Mouse (Mus musculus) layer of hippocampus, postnatal 14 days (tissue): Measurements from ENCODE around the gene Cdc42ep2. TPM values are rescaled to one million over a fixed set of nuclear protein-coding genes. Genes with fewer than 3 reads are reported as not detected.

Experiments used
- DNase-seq, 2 experiments: peaks; one replicate each; pipeline ENCODE4 v3.0.0; 2021 to 2022; ENCODE audit warnings: low spot score in 2 of 2, mixed read lengths in 1 of 2
- long read RNA-seq, 2 experiments: library from polyadenylated mRNA; stranded (forward); transcript quantifications; one replicate each; pipeline ENCODE4 v2.0.0; 2021
- total RNA-seq, 2 experiments: library from RNA; stranded (reverse); gene quantifications; 2 replicates each; pipeline ENCODE4 v1.2.3; 2021

Cdc42ep2 gene
- 1 to 10 TPM; 4.7 to 5.7 TPM for total RNA-seq
- long read RNA-seq, experiment 1, transcript Cdc42ep2-201 (2 exons, 3,411 nt): major isoform, 6 of 6 reads
- long read RNA-seq, experiment 1, partial matches to known transcripts: 0 of 6 reads
- long read RNA-seq, experiment 1, other reads (novel, unspliced or antisense): 0 of 6 reads
- long read RNA-seq, experiment 2, transcript Cdc42ep2-201 (2 exons, 3,411 nt): major isoform, 13 of 14 reads
- long read RNA-seq, experiment 2, partial matches to known transcripts: 0 of 14 reads
- long read RNA-seq, experiment 2, other reads (novel, unspliced or antisense): 1 of 14 reads

GRCm38 (mm10) chr19:5924713-5925093 is at the start of gene Cdc42ep2:
Gene Cdc42ep2 (minus strand): TSS chr19:5924816.
- peak; percentile 75 to 89 for DNase-seq

- no peak for DNase-seq
Measured at GRCm38 (mm10) chr19:5967664-5968063, 43.0 kb upstream of the Cdc42ep2 start.

- DNase-seq: no peak
Measured at GRCm38 (mm10) chr19:5966786-5967185, 42.2 kb upstream of the Cdc42ep2 start.

- no peak for DNase-seq
Measured at GRCm38 (mm10) chr19:5965910-5966309, 41.3 kb upstream of the Cdc42ep2 start.

- peak; percentile 61 to 78 for DNase-seq
Measured at GRCm38 (mm10) chr19:5965280-5965679, 40.7 kb upstream of the Cdc42ep2 start.

- DNase-seq: no peak
Measured at GRCm38 (mm10) chr19:5964804-5965203, 40.2 kb upstream of the Cdc42ep2 start.

GRCm38 (mm10) chr19:5963883-5964562 is 39.4 kb upstream of the Cdc42ep2 start, which contains the start of gene Pola2:
Gene Pola2 (minus strand): TSS chr19:5964202.
- DNase-seq: peak; percentile 84 to 87

- no peak for DNase-seq
Measured at GRCm38 (mm10) chr19:5962651-5963050, 38.0 kb upstream of the Cdc42ep2 start.

GRCm38 (mm10) chr19:5957371-5957770 is 32.8 kb upstream of the Cdc42ep2 start:
- no peak for DNase-seq

- peak; percentile 74 to 86 for DNase-seq
Measured at GRCm38 (mm10) chr19:5956685-5957084, 32.1 kb upstream of the Cdc42ep2 start.

- no peak for DNase-seq
Measured at GRCm38 (mm10) chr19:5955704-5956670, 31.4 kb upstream of the Cdc42ep2 start.

- DNase-seq: no peak
Measured at GRCm38 (mm10) chr19:5954936-5955335, 30.3 kb upstream of the Cdc42ep2 start.

GRCm38 (mm10) chr19:5954031-5954710 is 29.6 kb upstream of the Cdc42ep2 start:
- no peak for DNase-seq

GRCm38 (mm10) chr19:5953201-5953770 is 28.7 kb upstream of the Cdc42ep2 start:
- no peak for DNase-seq

- DNase-seq: no peak
Measured at GRCm38 (mm10) chr19:5952071-5952691, 27.6 kb upstream of the Cdc42ep2 start.

- DNase-seq: no peak
Measured at GRCm38 (mm10) chr19:5951631-5952030, 27.0 kb upstream of the Cdc42ep2 start.

- no peak for DNase-seq
Measured at GRCm38 (mm10) chr19:5950218-5950617, 25.6 kb upstream of the Cdc42ep2 start.

- DNase-seq: no peak
Measured at GRCm38 (mm10) chr19:5945891-5946290, 21.3 kb upstream of the Cdc42ep2 start.

- DNase-seq: no peak
Measured at GRCm38 (mm10) chr19:5945027-5945426, 20.4 kb upstream of the Cdc42ep2 start.

GRCm38 (mm10) chr19:5944145-5944544 is 19.5 kb upstream of the Cdc42ep2 start:
- DNase-seq: no peak
